Mouse (Mus musculus) granulocyte monocyte progenitor cell, adult 5-6 weeks (primary cell): ENCODE results near the gene Atp6v0d1. TPM values are rescaled to one million over a fixed set of nuclear protein-coding genes. Genes with fewer than 3 reads are reported as not detected.
"Not testable (repeated sequence)": the region's sequence is repeated elsewhere in the genome, so short reads cannot be mapped to it uniquely, and the experiment has no call there.

Source experiments
- ATAC-seq: replicated peaks from 2 replicates; pipeline ENCODE4 v1.8.0; 2016; ENCODE audit warnings: mild to moderate bottlenecking, moderate TSS enrichment, inconsistent platforms; ENCODE audit not compliant: poor library complexity, severe bottlenecking
- total RNA-seq, 2 experiments: library from RNA; stranded (forward) in 1 of 2; stranded (reverse) in 1 of 2; fragments of 200-712, 200-1000 nt in 1 of 2; fragments of >200 nt in 1 of 2; fragmentation: Nextera tagmentation in 1 of 2; gene quantifications; 2 replicates each; pipeline ENCODE4 v1.2.3; 2014 to 2017

Atp6v0d1 gene
- total RNA-seq (2014; fragmentation: Nextera tagmentation) = 112 and 132 TPM in 2 replicates
- total RNA-seq (2017) = 47.1 and 47.3 TPM in 2 replicates

- ATAC-seq = peak; percentile 81
Observed at GRCm38 (mm10) chr8:105565952-105566702, at the start of gene Atp6v0d1. TSS of gene Atp6v0d1 (minus strand) at chr8:105566047.

GRCm38 (mm10) chr8:105613830-105614511, 48.1 kb upstream of the Atp6v0d1 start:
- ATAC-seq = peak; percentile 61

- peak; percentile 12; the same call in 1 of the 2 replicates for ATAC-seq
Observed at GRCm38 (mm10) chr8:105613037-105613436, 47.2 kb upstream of the Atp6v0d1 start.

- no peak for ATAC-seq
Observed at GRCm38 (mm10) chr8:105611836-105612235, 46.0 kb upstream of the Atp6v0d1 start.

GRCm38 (mm10) chr8:105609771-105610170, 43.9 kb upstream of the Atp6v0d1 start:
- ATAC-seq = no peak

- peak; percentile 40 for ATAC-seq
Observed at GRCm38 (mm10) chr8:105609355-105609754, 43.5 kb upstream of the Atp6v0d1 start.

- ATAC-seq = peak; percentile 17
Observed at GRCm38 (mm10) chr8:105607684-105608083, 41.8 kb upstream of the Atp6v0d1 start.

- ATAC-seq = no peak
Observed at GRCm38 (mm10) chr8:105607062-105607461, 41.2 kb upstream of the Atp6v0d1 start.

- peak; percentile 49 for ATAC-seq
Observed at GRCm38 (mm10) chr8:105606189-105607023, 40.6 kb upstream of the Atp6v0d1 start.

GRCm38 (mm10) chr8:105605491-105606188, 39.8 kb upstream of the Atp6v0d1 start:
- ATAC-seq = no peak

GRCm38 (mm10) chr8:105604804-105605381, 39.0 kb upstream of the Atp6v0d1 start, which contains the start of gene Ripor1:
TSS of gene Ripor1 (plus strand) at chr8:105605255.
- peak; percentile 54 for ATAC-seq

- not testable (repeated sequence) for ATAC-seq
Observed at GRCm38 (mm10) chr8:105602540-105602939, 36.7 kb upstream of the Atp6v0d1 start.

- no peak for ATAC-seq
Observed at GRCm38 (mm10) chr8:105601301-105601700, 35.5 kb upstream of the Atp6v0d1 start.

- no peak for ATAC-seq
Observed at GRCm38 (mm10) chr8:105598777-105599176, 32.9 kb upstream of the Atp6v0d1 start.

- peak; percentile 93 for ATAC-seq
Observed at GRCm38 (mm10) chr8:105596362-105597034, 30.7 kb upstream of the Atp6v0d1 start.

- no peak for ATAC-seq
Observed at GRCm38 (mm10) chr8:105594451-105595242, 28.8 kb upstream of the Atp6v0d1 start.

GRCm38 (mm10) chr8:105593859-105594258, 28.0 kb upstream of the Atp6v0d1 start:
- ATAC-seq = no peak

- ATAC-seq = no peak
Observed at GRCm38 (mm10) chr8:105592431-105592830, 26.6 kb upstream of the Atp6v0d1 start.
